Mouse (Mus musculus): ENCODE measurements around the gene Smarca2. TPM values are rescaled to one million over a fixed set of nuclear protein-coding genes. Genes with fewer than 3 reads are reported as not detected.

The Smarca2 gene
- polyA plus RNA-seq, 1 experiment from 2014 or later = 49.4 TPM

- Histone ChIP-seq H3K27me3 (ENCODE audit: control insufficient read depth, insufficient read depth, low read length) (no peaks in the 10 kb centered on the region), H3K36me3 (ENCODE audit: control insufficient read depth, insufficient read depth, low read length) (peaks cover 11% of the 10 kb centered on the region; the same call in 1 of the 2 replicates), H3K4me3 (replicated peaks; ENCODE audit: low read length) (no peak overlapping the region), H3K4me1 (ENCODE audit: control insufficient read depth, insufficient read depth, low read length) (peaks cover 4% of the 10 kb centered on the region; the same call in 1 of the 2 replicates), H3K9me3 (replicated peaks; ENCODE audit: control insufficient read depth, low read length) (no peaks in the 10 kb centered on the region), H3K9ac (ENCODE audit: low read length) (no peak overlapping the region), H3K27ac (ENCODE audit: low read length) (no peak overlapping the region), H3K4me2 (ENCODE audit: low read depth, low read length) (no peak overlapping the region)
- no peak for ATAC-seq (ENCODE audit: insufficient read depth, low FRiP score)
- WGBS = 89% methylated on average over 7 of the region's 7 CpGs
Observed at GRCm38 (mm10) chr19:26719161-26719560, 114.3 kb downstream of the Smarca2 start.

- Histone ChIP-seq H3K9me3 (replicated peaks; ENCODE audit: control insufficient read depth, low read length) (no peaks in the 10 kb centered on the region), H3K27me3 (ENCODE audit: control insufficient read depth, insufficient read depth, low read length) (no peaks in the 10 kb centered on the region), H3K36me3 (ENCODE audit: control insufficient read depth, insufficient read depth, low read length) (peaks cover 11% of the 10 kb centered on the region; the same call in 1 of the 2 replicates), H3K27ac (ENCODE audit: low read length) (no peak overlapping the region), H3K4me2 (ENCODE audit: low read depth, low read length) (no peak overlapping the region), H3K4me1 (ENCODE audit: control insufficient read depth, insufficient read depth, low read length) (peaks cover 4% of the 10 kb centered on the region; the same call in 1 of the 2 replicates), H3K9ac (ENCODE audit: low read length) (no peak overlapping the region), H3K4me3 (replicated peaks; ENCODE audit: low read length) (no peak overlapping the region)
- 89% methylated on average over 6 of the region's 6 CpGs for WGBS
- no peak for ATAC-seq (ENCODE audit: insufficient read depth, low FRiP score)
Observed at GRCm38 (mm10) chr19:26721741-26722140, 116.9 kb downstream of the Smarca2 start.

- Histone ChIP-seq H3K4me1 (ENCODE audit: control insufficient read depth, insufficient read depth, low read length) (no peaks in the 10 kb centered on the region), H3K27me3 (ENCODE audit: control insufficient read depth, insufficient read depth, low read length) (no peaks in the 10 kb centered on the region), H3K36me3 (ENCODE audit: control insufficient read depth, insufficient read depth, low read length) (peaks cover 11% of the 10 kb centered on the region; the same call in 1 of the 2 replicates), H3K9ac (ENCODE audit: low read length) (no peak overlapping the region), H3K4me3 (replicated peaks; ENCODE audit: low read length) (no peak overlapping the region), H3K9me3 (replicated peaks; ENCODE audit: control insufficient read depth, low read length) (no peaks in the 10 kb centered on the region), H3K4me2 (ENCODE audit: low read depth, low read length) (no peak overlapping the region), H3K27ac (ENCODE audit: low read length) (no peak overlapping the region)
- no peak for ATAC-seq (ENCODE audit: insufficient read depth, low FRiP score)
- 87% methylated on average over 11 of the region's 11 CpGs for WGBS
Observed at GRCm38 (mm10) chr19:26723899-26724298, 119.0 kb downstream of the Smarca2 start.

- no peaks in the 10 kb centered on the region for H3K27me3 ChIP-seq (ENCODE audit: control insufficient read depth, insufficient read depth, low read length)
- H3K9ac ChIP-seq (ENCODE audit: low read length) = no peak overlapping the region
- WGBS = 83% methylated on average over 3 of the region's 3 CpGs
- no peak overlapping the region for H3K4me2 ChIP-seq (ENCODE audit: low read depth, low read length)
- H3K9me3 ChIP-seq (replicated peaks; ENCODE audit: control insufficient read depth, low read length) = no peaks in the 10 kb centered on the region
- ATAC-seq (ENCODE audit: insufficient read depth, low FRiP score) = no peak
- H3K27ac ChIP-seq (ENCODE audit: low read length) = no peak overlapping the region
- H3K36me3 ChIP-seq (ENCODE audit: control insufficient read depth, insufficient read depth, low read length) = peaks cover 11% of the 10 kb centered on the region; the same call in 1 of the 2 replicates
- H3K4me1 ChIP-seq (ENCODE audit: control insufficient read depth, insufficient read depth, low read length) = no peaks in the 10 kb centered on the region
- no peak overlapping the region for H3K4me3 ChIP-seq (replicated peaks; ENCODE audit: low read length)
Observed at GRCm38 (mm10) chr19:26724626-26725025, 119.8 kb downstream of the Smarca2 start.

- no peak for ATAC-seq (ENCODE audit: insufficient read depth, low FRiP score)
- Histone ChIP-seq H3K27ac (ENCODE audit: low read length) (no peak overlapping the region), H3K4me3 (replicated peaks; ENCODE audit: low read length) (no peak overlapping the region), H3K9ac (ENCODE audit: low read length) (no peak overlapping the region), H3K4me1 (ENCODE audit: control insufficient read depth, insufficient read depth, low read length) (no peaks in the 10 kb centered on the region), H3K9me3 (replicated peaks; ENCODE audit: control insufficient read depth, low read length) (no peaks in the 10 kb centered on the region), H3K4me2 (ENCODE audit: low read depth, low read length) (no peak overlapping the region), H3K36me3 (ENCODE audit: control insufficient read depth, insufficient read depth, low read length) (0 out of 2 replicates have a peak, but pooled peaks cover 4% of the 10 kb centered on the region), H3K27me3 (ENCODE audit: control insufficient read depth, insufficient read depth, low read length) (no peaks in the 10 kb centered on the region)
- WGBS = 59% methylated on average over 9 of the region's 9 CpGs
Observed at GRCm38 (mm10) chr19:26727796-26728195, 122.9 kb downstream of the Smarca2 start.

- Histone ChIP-seq H3K36me3 (ENCODE audit: control insufficient read depth, insufficient read depth, low read length) (no peaks in the 10 kb centered on the region), H3K4me3 (replicated peaks; ENCODE audit: low read length) (no peak overlapping the region), H3K4me1 (ENCODE audit: control insufficient read depth, insufficient read depth, low read length) (no peaks in the 10 kb centered on the region), H3K27me3 (ENCODE audit: control insufficient read depth, insufficient read depth, low read length) (no peaks in the 10 kb centered on the region), H3K4me2 (ENCODE audit: low read depth, low read length) (no peak overlapping the region), H3K9me3 (replicated peaks; ENCODE audit: control insufficient read depth, low read length) (no peaks in the 10 kb centered on the region), H3K9ac (ENCODE audit: low read length) (no peak overlapping the region), H3K27ac (ENCODE audit: low read length) (no peak overlapping the region)
- ATAC-seq (ENCODE audit: insufficient read depth, low FRiP score) = no peak
- WGBS = 73% methylated on average over 9 of the region's 9 CpGs
Observed at GRCm38 (mm10) chr19:26730486-26730885, 125.6 kb downstream of the Smarca2 start.

- H3K4me3 ChIP-seq (replicated peaks; ENCODE audit: low read length) = no peak overlapping the region
- H3K27ac ChIP-seq (ENCODE audit: low read length) = no peak overlapping the region
- WGBS = 84% methylated on average over 4 of the region's 4 CpGs
- H3K27me3 ChIP-seq (ENCODE audit: control insufficient read depth, insufficient read depth, low read length) = no peaks in the 10 kb centered on the region
- H3K9ac ChIP-seq (ENCODE audit: low read length) = no peak overlapping the region
- H3K9me3 ChIP-seq (replicated peaks; ENCODE audit: control insufficient read depth, low read length) = no peaks in the 10 kb centered on the region
- ATAC-seq (ENCODE audit: insufficient read depth, low FRiP score) = no peak
- no peaks in the 10 kb centered on the region for H3K4me1 ChIP-seq (ENCODE audit: control insufficient read depth, insufficient read depth, low read length)
- no peak overlapping the region for H3K4me2 ChIP-seq (ENCODE audit: low read depth, low read length)
- no peaks in the 10 kb centered on the region for H3K36me3 ChIP-seq (ENCODE audit: control insufficient read depth, insufficient read depth, low read length)
Observed at GRCm38 (mm10) chr19:26731121-26731520, 126.3 kb downstream of the Smarca2 start.

- Histone ChIP-seq H3K9me3 (replicated peaks; ENCODE audit: control insufficient read depth, low read length) (no peaks in the 10 kb centered on the region), H3K27me3 (ENCODE audit: control insufficient read depth, insufficient read depth, low read length) (no peaks in the 10 kb centered on the region), H3K4me2 (ENCODE audit: low read depth, low read length) (no peak overlapping the region), H3K36me3 (ENCODE audit: control insufficient read depth, insufficient read depth, low read length) (no peaks in the 10 kb centered on the region), H3K9ac (ENCODE audit: low read length) (no peak overlapping the region), H3K4me3 (replicated peaks; ENCODE audit: low read length) (no peak overlapping the region), H3K27ac (ENCODE audit: low read length) (no peak overlapping the region), H3K4me1 (ENCODE audit: control insufficient read depth, insufficient read depth, low read length) (no peaks in the 10 kb centered on the region)
- WGBS = 3% methylated on average over 4 of the region's 4 CpGs
- no peak for ATAC-seq (ENCODE audit: insufficient read depth, low FRiP score)
Observed at GRCm38 (mm10) chr19:26731809-26732208, 127.0 kb downstream of the Smarca2 start.

- Histone ChIP-seq H3K27me3 (ENCODE audit: control insufficient read depth, insufficient read depth, low read length) (no peaks in the 10 kb centered on the region), H3K9ac (ENCODE audit: low read length) (no peak overlapping the region), H3K9me3 (replicated peaks; ENCODE audit: control insufficient read depth, low read length) (no peaks in the 10 kb centered on the region), H3K36me3 (ENCODE audit: control insufficient read depth, insufficient read depth, low read length) (no peaks in the 10 kb centered on the region), H3K4me3 (replicated peaks; ENCODE audit: low read length) (no peak overlapping the region), H3K4me1 (ENCODE audit: control insufficient read depth, insufficient read depth, low read length) (no peaks in the 10 kb centered on the region), H3K4me2 (ENCODE audit: low read depth, low read length) (no peak overlapping the region), H3K27ac (ENCODE audit: low read length) (no peak overlapping the region)
- 64% methylated on average over 2 of the region's 2 CpGs for WGBS
- no peak for ATAC-seq (ENCODE audit: insufficient read depth, low FRiP score)
Observed at GRCm38 (mm10) chr19:26733055-26733454, 128.2 kb downstream of the Smarca2 start.
